Mouse (Mus musculus) hindbrain, postnatal 0 days (tissue): Measurements from ENCODE around the gene March6. TPM values are rescaled to one million over a fixed set of nuclear protein-coding genes. Genes with fewer than 3 reads are reported as not detected.
A peak's percentile ranks its signal among the peaks of the same experiment; 100 is the strongest.

Experiments used
- ATAC-seq: fragments of 200-750 bp; cut with Nextera tagmentation; 2 replicates; pipeline ENCODE4 v1.8.0; 2017; ENCODE audit warnings: mild to moderate bottlenecking, moderate TSS enrichment, moderate library complexity
- DNase-seq: peaks from one replicate; pipeline ENCODE4 v3.0.0-alpha.2; 2015; ENCODE audit warnings: low spot score
- H3K27ac ChIP-seq: fragments of 300-500 bp; sonication (generic); 2 replicates; pipeline ENCODE4 v1.5.1; 2014; ENCODE audit warnings: mild to moderate bottlenecking
- H3K27me3 ChIP-seq: fragments of 300-500 bp; sonication (generic); 2 replicates; pipeline ENCODE4 v1.6.1; 2014; ENCODE audit warnings: low read length, mixed read lengths; ENCODE audit not compliant: insufficient read depth
- H3K36me3 ChIP-seq: fragments of 300-500 bp; sonication (generic); 2 replicates; pipeline ENCODE4 v1.6.1; 2014; ENCODE audit warnings: low read length, mixed read lengths; ENCODE audit not compliant: insufficient read depth
- H3K4me1 ChIP-seq: fragments of 300-500 bp; sonication (generic); 2 replicates; pipeline ENCODE4 v1.6.1; 2014; ENCODE audit warnings: antibody characterized with exemption, low read length, mixed read lengths; ENCODE audit not compliant: insufficient read depth
- H3K4me2 ChIP-seq: fragments of 300-500 bp; sonication (generic); 2 replicates; pipeline ENCODE4 v1.6.1; 2014; ENCODE audit warnings: low read depth, mild to moderate bottlenecking, low read length, moderate library complexity, mixed read lengths
- H3K4me3 ChIP-seq: fragments of 300-500 bp; sonication (generic); 2 replicates; pipeline ENCODE4 v1.5.1; 2014; ENCODE audit warnings: low read length
- H3K9ac ChIP-seq: fragments of 300-500 bp; sonication (generic); replicated peaks from 2 replicates; pipeline ENCODE4 v1.6.1; 2014; ENCODE audit warnings: mild to moderate bottlenecking, low read length, moderate library complexity, mixed read lengths
- H3K9me3 ChIP-seq: fragments of 300-500 bp; sonication (generic); 2 replicates; pipeline ENCODE4 v1.6.1; 2016; ENCODE audit warnings: low read length, mixed read lengths
- CTCF ChIP-seq: IDR thresholded peaks from 2 replicates; pipeline ENCODE4 v1.5.1; 2016; ENCODE audit warnings: antibody characterized with exemption, control low read depth, low read depth
- WGBS: fragments of 180-500 bp; shearing (Covaris S2); extraction: QIAGEN DNeasy Blood & Tissue Kit; methylation state at CpG from one replicate; pipeline ENCODE4 v1.1.7; 2014; 5-methylcytosine and 5-hydroxymethylcytosine counted together
- polyA plus RNA-seq: library from polyadenylated mRNA; unstranded; fragments of >200 nt; fragmentation: Nextera tagmentation; extraction: Ambion mirVana; gene quantifications from 2 replicates; pipeline ENCODE4 v1.2.1, GENCODE M21; 2015
- total RNA-seq: library from RNA; depleted of rRNA; stranded (reverse); fragments of >200 nt; gene quantifications from 2 replicates; pipeline ENCODE4 v1.2.3, GENCODE M21; 2014

Gene March6
- total and polyA plus RNA-seq, 2 experiments from 2014 or later, result 57.4 to 154 TPM

GRCm38 (mm10) chr15:31531446-31532330, 835 bp upstream of the March6 start:
- Histone ChIP-seq H3K4me2 (peak overlapping the region; percentile 65), H3K4me3 (peak overlapping the region; percentile 72), H3K27me3 (no peaks in the 10 kb centered on the region), H3K27ac (peak overlapping the region; percentile 98), H3K36me3 (no peaks in the 10 kb centered on the region), H3K9me3 (no peaks in the 10 kb centered on the region), H3K4me1 (peaks cover 19% of the 10 kb centered on the region), H3K9ac (peak overlapping the region; percentile 90)
- DNase-seq (no peak), ATAC-seq (no peak)
- 18% methylated on average over 16 of the region's 16 CpGs for WGBS
- TF ChIP-seq CTCF, result no peak

GRCm38 (mm10) chr15:31529811-31530658, 818 bp downstream of the March6 start:
- DNase-seq, result peak; percentile 39
- ATAC-seq, result peak; percentile 53
- under 1% methylated on average over 52 of the region's 56 CpGs for WGBS
- H3K4me3 ChIP-seq, result peak overlapping the region; percentile 72
- no peaks in the 10 kb centered on the region for H3K9me3 ChIP-seq
- H3K4me1 ChIP-seq, result peaks cover 4% of the 10 kb centered on the region; the same call in 1 of the 2 replicates
- no peak for TF ChIP-seq CTCF
- no peaks in the 10 kb centered on the region for H3K36me3 ChIP-seq
- peak overlapping the region; percentile 90 for H3K9ac ChIP-seq
- H3K4me2 ChIP-seq, result peak overlapping the region; percentile 78
- peak overlapping the region; percentile 98 for H3K27ac ChIP-seq
- H3K27me3 ChIP-seq, result no peaks in the 10 kb centered on the region

- ATAC-seq, result no peak
- H3K4me2 ChIP-seq, result peak overlapping the region; percentile 78
- peaks cover 4% of the 10 kb centered on the region; the same call in 1 of the 2 replicates for H3K4me1 ChIP-seq
- 32% methylated on average over 6 of the region's 6 CpGs for WGBS
- peak overlapping the region; percentile 72 for H3K4me3 ChIP-seq
- no peaks in the 10 kb centered on the region for H3K27me3 ChIP-seq
- H3K36me3 ChIP-seq, result no peaks in the 10 kb centered on the region
- H3K9ac ChIP-seq, result peak overlapping the region; percentile 90
- TF ChIP-seq CTCF, result no peak
- H3K27ac ChIP-seq, result no peak overlapping the region
- H3K9me3 ChIP-seq, result no peaks in the 10 kb centered on the region
- DNase-seq, result no peak
Measured at GRCm38 (mm10) chr15:31529103-31529502, 1.8 kb downstream of the March6 start.

GRCm38 (mm10) chr15:31528477-31528876, 2.4 kb downstream of the March6 start:
- Histone ChIP-seq H3K27me3 (no peaks in the 10 kb centered on the region), H3K27ac (no peak overlapping the region), H3K9ac (no peak overlapping the region), H3K4me2 (peak overlapping the region; percentile 78; the same call in 1 of the 2 replicates), H3K4me1 (peaks cover 4% of the 10 kb centered on the region; the same call in 1 of the 2 replicates), H3K9me3 (no peaks in the 10 kb centered on the region), H3K36me3 (no peaks in the 10 kb centered on the region), H3K4me3 (0 out of 2 replicates have a peak overlapping the region, but pooled peaks have one; percentile 72)
- no peak for TF ChIP-seq CTCF
- no peak for DNase-seq
- 94% methylated on average over 4 of the region's 4 CpGs for WGBS
- no peak for ATAC-seq

- ATAC-seq, result no peak
- no peak for TF ChIP-seq CTCF
- H3K9me3 ChIP-seq, result no peaks in the 10 kb centered on the region
Measured at GRCm38 (mm10) chr15:31526463-31526862, 4.4 kb downstream of the March6 start.

GRCm38 (mm10) chr15:31519000-31519399, 11.9 kb downstream of the March6 start:
- Histone ChIP-seq H3K4me1 (no peaks in the 10 kb centered on the region), H3K9me3 (no peaks in the 10 kb centered on the region), H3K27me3 (no peaks in the 10 kb centered on the region), H3K27ac (no peak overlapping the region), H3K4me2 (no peak overlapping the region), H3K36me3 (no peaks in the 10 kb centered on the region), H3K9ac (no peak overlapping the region), H3K4me3 (no peak overlapping the region)
- 75% methylated on average over 5 of the region's 5 CpGs for WGBS
- DNase-seq (no peak), ATAC-seq (no peak)
- no peak for TF ChIP-seq CTCF

More at GRCm38 (mm10) chr15:31526463-31526862, 4.4 kb downstream of the March6 start:
- H3K4me1 ChIP-seq, result peaks cover 4% of the 10 kb centered on the region; the same call in 1 of the 2 replicates
- H3K4me3 ChIP-seq, result no peak overlapping the region
- DNase-seq, result no peak
- no peak overlapping the region for H3K4me2 ChIP-seq
- no peaks in the 10 kb centered on the region for H3K36me3 ChIP-seq
- H3K27me3 ChIP-seq, result no peaks in the 10 kb centered on the region
- H3K27ac ChIP-seq, result no peak overlapping the region
- no peak overlapping the region for H3K9ac ChIP-seq
- WGBS, result 91% methylated on average over 1 of the region's 1 CpGs
